Mouse (Mus musculus) left cerebral cortex, postnatal 10 days (tissue): ENCODE measurements around the gene Col13a1. TPM values are rescaled to one million over a fixed set of nuclear protein-coding genes. Genes with fewer than 3 reads are reported as not detected.

Experiments
- DNase-seq, 2 experiments: peaks; one replicate each; pipeline ENCODE4 v3.0.0; 2021 to 2022; ENCODE audit warnings: low spot score in 2 of 2, mixed read lengths in 1 of 2; ENCODE audit errors: extremely low spot score in 1 of 2
- intact Hi-C: fragments of 180-260 bp; cut with DNase I; formaldehyde crosslinking; loops from one replicate; pipeline ENCODE4 v1.15.1; 2025
- total RNA-seq, 2 experiments: library from RNA; stranded (reverse); gene quantifications; 2 replicates each; pipeline ENCODE4 v1.2.3; 2021

Col13a1 gene
- total RNA-seq, result 1 to 10 TPM; 1.8 to 2.0 TPM

DNA sequence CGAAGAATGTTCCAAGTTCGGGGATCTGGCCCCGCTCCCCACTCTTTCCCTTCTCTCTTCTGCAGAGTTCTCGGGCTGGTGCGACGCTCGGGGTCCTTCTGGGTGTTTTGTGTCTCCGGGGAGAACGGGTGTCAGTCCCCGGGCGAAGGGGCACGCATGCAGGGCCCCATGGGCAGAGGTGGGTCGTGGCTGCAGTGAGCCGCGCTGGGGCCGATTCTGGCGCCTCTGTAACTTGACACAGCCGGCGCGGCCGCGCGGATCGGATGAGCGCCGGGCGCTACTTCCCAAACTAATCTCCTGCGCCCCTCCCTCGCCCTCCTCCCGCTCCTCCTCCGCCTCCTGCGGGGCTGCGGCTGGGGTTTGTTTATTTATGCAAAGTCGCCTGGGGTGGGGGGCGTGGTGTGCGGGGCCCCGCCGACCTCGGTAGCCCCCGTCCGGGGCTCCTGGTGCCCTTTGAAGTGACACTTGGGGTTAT is at the start of gene Col13a1:
Col13a1 (minus strand) TSS at position 243 of the 475 bp plus-strand sequence.
- intact Hi-C loops, result loop anchor here (5.0 kb wide), 2 partner anchors 137 to 203 kb away; no protein-coding TSS in a partner anchor
- DNase-seq, result peak in 1 of 2 experiments; percentile 39

DNA sequence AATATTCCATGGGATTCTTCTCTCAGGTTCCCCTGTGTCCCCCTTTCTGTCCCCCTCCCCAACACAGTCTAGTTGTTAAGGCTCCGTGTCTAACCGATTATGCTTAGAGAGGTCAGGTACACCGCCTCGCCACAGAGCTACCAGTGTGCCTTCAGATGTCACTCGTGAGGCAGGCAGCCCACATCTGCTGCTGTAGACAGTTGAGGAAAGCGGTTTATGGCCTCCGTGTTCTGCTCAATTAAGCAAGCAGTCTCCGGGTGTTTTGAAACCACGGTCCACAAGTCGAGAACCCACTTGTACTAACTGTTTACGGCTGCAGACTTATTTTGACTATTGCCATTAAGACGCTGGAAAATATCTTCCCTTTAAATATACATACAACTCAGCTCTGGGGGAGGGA is 48.8 kb upstream of the Col13a1 start:
- intact Hi-C loops, result no loop called here
- no peak for DNase-seq

DNA sequence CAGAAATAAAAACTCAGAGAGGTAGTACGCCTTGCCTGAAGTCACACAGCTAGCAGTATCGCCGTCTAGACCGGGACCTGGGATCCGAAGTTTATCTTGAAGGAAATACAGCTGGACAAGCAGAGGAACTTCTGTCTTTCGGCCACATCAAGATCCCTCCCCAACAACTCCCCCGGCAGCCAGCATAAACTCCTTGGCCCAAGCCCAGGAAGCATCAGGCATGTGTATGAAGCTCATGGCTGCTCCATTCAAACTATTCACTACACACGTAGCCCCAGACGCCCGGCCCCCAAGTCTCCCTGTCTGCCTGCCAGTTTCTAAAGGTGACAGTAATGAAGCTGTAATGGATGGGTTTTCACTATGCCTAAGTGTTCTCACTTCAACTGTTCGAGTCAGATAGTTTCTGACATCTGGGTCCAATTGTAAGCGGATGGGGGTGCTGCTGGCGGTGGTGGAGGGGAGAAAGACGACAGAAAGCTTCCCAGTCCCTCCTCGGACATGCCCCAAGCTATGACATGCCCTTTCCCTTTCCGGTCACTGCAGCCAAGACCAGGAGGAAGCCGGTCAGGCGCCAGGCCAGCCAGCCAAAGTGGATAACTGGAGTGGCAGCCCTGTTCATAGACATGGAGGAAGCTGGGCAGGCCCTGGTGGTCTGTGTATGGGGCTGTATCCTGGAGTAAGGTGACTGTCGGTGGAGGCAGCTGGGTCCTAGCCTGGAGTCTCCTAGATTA is 45.1 kb upstream of the Col13a1 start:
- peak in 1 of 2 experiments; percentile 50 for DNase-seq
- intact Hi-C loops, result no loop called here

DNA sequence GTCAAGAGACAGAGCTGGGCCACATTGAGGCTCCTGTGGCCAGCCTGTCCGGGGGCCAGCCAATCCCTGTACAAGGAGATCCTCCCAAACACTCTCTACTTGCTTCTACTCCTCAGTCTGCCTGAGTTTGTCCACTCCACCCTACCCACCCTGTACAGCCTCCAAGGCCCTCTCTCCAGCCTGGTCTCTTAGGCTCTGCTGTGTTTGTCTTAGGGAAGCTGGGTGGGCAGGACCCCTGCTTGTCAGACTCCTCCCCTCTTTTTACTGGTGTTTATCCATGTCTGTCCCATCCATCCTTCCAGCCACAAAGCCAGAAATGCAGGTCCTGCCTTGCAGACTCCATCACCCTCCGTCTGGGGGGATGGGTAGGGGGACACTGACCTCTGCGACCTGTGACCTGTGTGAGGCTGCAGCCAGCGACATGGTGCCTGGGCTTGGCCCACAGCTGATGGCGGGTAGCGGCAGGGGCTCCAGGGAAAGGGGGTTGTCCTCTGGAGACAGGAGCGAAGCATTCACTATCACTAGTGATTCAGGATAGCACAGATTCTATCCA is 41.2 kb upstream of the Col13a1 start:
- intact Hi-C loops, result no loop called here
- no peak for DNase-seq

DNA sequence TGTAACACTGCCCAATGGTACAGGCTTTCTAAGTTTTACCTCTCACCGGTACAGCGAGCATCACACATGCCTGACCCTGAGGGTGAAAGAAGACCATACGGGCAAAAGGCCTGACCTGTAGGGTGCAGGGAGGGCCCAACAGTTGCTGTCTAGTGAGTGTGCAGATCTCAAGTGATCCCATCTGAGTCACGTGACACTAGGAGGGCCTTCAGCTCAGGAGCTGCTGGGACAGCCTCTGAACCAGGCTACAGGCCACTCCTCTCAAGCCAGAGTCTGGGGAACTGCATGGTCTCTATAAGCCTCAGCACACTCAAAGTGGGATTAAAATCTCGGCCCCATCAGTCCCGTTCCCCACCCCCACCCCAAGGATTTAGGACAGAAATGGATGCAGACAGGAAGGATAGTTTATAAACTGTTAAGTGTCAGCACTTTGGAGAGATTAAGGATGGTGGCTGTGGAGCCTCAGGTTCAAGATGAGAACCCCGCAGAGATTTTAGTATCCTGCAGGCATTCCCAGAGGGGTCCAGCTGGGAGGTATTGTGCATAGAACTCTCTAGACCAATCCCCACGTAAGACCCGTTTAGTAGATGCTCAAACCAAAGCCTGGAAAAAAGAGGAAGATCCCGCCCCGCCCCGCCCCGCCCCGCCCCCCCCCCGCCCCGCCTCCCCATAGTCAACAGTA is 40.6 kb upstream of the Col13a1 start:
- DNase-seq, result no peak
- intact Hi-C loops, result no loop called here

DNA sequence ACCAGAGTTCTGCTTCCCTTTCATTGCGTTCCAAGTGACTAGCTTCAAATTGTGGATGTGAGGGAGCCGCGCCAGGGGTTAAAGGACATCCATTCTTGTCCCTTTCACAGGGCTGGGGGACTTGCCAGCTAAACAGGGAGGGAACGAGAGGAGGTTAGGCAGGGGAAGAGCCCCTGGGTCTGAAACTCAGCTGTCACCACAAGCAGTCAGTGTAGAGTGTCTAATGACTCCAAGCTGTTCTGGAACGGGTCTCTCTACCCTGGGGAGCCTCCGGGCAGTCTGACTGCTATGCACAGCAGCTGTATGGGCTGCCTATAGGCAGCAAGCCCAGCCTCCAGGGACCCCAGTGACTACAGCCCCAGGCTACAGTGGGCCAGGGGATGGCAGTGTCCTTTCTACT is 38.0 kb upstream of the Col13a1 start:
- intact Hi-C loops, result no loop called here
- DNase-seq, result peak in 1 of 2 experiments; percentile 61

DNA sequence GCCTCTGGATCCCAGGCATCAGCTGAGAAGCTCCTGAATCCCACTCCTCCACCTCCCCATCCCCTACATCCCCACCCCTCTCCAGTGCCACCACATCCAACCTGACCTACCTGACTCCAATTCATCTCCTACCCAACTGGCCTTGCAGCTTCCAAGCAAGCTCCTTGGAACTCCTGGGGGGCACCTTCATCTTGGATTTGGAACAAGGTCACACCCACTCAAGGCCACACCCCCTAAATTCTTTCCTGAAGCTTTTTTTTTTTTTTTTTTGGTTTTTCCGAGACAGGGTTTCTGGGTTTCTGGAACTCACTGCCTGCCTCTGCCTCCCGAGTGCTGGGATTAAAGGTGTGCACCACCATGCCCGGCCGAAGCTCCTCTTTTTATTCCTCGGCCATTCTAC is 34.3 kb upstream of the Col13a1 start:
- intact Hi-C loops, result no loop called here
- no peak for DNase-seq

DNA sequence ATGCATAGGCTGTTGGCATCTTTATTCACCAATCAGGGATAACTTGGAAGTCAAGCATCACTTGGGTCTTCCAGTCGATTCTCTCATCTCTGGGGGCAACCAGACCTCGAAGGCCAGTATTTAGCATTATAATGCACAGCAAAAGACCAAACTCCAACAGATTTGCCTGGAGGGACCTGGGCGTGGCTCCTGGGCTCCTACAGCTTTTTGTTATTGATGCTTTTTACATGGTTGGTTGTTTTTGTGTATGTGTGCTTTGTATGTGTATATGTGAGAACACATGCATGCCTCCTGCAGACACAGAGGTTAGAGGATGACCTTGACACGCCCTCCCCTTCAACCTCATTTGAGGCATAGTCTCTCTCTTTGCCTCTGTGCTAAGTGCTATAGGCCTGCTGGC is 33.5 kb upstream of the Col13a1 start:
- intact Hi-C loops, result no loop called here
- no peak for DNase-seq

- DNase-seq, result no peak
- intact Hi-C loops, result no loop called here
These were observed 31.1 kb upstream of the Col13a1 start for GRCm38 (mm10) chr10:62009981-62010500.

DNA sequence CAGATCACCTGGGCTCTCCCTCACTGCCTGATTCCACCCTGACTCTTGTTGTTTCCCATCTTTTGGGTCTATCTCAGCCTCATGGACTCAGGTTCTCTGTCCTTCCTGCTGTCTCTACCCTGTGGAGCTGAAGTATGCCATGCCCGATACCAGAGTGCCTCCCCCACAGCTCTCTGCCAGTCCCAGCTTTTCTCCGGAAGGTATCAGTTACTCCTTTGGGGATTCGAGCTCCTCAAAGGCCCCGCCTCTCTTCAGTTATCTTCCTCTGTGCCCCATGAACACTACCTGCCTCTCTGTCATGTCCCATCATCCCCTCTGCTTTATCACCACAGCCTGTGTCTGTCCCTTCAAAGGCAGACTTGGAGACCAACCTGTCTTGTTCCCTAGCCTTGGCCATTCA is 29.1 kb upstream of the Col13a1 start:
- intact Hi-C loops, result no loop called here
- no peak for DNase-seq

DNA sequence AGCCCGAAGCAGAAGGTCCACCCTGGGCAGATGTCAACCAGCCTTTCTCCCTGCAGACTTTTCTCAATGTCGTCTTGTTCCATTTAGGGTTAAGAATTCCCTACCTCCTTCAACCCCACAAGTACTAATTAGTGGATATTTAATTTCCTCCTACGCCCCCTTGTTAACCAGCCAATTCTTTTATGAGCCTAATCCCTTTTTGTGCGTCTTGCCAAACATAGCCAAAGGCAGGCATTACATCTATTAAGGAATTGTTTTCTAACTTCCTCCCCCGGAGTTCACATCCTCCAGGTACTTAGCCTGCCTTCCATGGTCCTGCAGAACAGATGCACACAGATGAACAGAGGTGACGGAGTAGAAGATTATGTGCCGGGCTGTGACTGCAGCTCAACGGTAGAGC is 27.5 kb upstream of the Col13a1 start:
- no peak for DNase-seq
- intact Hi-C loops, result no loop called here

DNA sequence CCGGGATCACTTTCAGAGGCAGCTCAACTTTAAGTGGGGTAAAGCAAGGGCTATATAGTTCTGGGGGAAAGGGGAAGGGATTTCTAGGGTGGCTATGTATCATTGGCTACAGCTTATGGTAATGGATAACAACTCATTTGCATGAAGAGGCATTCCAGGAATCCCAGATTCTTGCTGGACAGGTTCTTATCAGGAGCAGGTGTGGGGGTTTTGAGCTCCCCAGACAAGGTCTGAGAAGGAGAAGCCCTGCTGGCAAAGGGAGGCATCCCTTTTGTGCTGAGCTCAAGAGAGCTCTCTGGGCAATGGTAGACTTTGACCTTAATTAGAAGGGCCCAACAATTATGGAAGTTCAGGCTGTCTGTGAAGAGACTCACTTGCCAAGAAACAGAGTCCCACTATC is 21.3 kb upstream of the Col13a1 start:
- DNase-seq, result no peak
- intact Hi-C loops, result no loop called here

DNA sequence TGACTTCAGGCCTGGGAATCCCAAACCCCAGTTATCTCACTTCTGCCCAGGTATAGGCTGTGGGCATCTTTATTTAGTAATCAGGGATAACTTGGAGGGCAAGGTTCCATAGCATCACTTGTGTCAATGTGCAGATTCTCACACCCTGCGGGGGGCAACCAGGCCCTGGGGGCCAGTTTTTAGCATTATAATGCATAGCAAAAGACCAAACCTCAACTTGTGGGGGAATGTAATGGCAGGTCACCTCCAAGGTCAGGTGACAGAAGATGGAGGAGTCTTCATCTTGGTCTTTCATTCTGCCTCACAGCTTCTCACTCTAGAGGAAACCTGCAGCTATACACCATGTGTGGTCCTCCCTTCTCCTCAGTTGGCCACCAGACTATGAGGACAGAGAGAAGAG is 20.9 kb upstream of the Col13a1 start:
- intact Hi-C loops, result no loop called here
- DNase-seq, result no peak

DNA sequence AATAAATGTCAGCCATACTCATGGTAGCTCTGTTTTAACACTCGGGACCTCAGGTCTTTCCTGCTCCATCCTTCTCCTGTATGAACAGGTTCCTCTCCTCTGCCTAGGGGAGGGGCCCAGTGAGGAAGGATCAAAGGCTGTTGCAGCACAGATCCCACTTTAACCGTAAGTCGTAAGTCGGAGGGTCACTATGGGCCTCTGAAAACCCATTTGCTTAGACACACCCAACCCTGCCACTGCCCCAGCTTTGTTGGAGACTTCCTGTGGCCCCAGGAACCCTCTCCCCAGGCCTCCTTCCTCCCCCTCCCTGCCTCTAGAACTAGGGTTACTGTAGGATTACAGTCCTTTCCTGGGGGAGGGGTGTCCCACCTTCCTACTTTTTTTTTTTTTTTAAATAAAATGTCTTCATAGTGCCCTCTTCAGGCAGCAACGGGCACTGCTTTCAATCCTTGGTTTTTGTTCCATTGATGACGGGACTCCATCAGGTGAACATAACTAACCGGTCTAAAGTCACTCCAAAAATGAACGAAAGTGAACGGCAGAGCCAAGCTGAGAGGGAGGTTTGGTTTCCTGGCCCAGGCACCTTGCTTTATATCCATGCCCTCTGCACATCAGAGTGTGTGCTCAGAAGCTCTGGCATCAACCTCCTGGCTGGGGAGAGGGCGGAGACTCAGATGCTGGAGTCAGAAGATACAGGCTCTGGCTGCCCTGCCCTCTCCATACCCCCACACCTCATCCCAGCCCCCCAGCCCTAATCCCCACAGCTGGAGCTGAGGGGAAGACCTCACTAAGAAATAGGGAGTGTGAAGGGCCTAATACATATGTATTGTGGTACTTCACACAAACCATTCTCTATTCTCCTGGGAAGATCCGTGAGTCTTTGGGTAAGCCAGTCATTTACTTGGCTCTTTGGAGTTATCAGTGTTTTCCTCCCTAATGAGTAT is 12.8 kb upstream of the Col13a1 start:
- DNase-seq, result no peak
- intact Hi-C loops, result no loop called here

GRCm38 (mm10) chr10:61980424-61980823 is 1.5 kb upstream of the Col13a1 start:
- peak; percentile 83 to 91 for DNase-seq
- intact Hi-C loops, result loop anchor here (2.0 kb wide), 1 partner anchor 122 kb away; no protein-coding TSS in a partner anchor

DNA sequence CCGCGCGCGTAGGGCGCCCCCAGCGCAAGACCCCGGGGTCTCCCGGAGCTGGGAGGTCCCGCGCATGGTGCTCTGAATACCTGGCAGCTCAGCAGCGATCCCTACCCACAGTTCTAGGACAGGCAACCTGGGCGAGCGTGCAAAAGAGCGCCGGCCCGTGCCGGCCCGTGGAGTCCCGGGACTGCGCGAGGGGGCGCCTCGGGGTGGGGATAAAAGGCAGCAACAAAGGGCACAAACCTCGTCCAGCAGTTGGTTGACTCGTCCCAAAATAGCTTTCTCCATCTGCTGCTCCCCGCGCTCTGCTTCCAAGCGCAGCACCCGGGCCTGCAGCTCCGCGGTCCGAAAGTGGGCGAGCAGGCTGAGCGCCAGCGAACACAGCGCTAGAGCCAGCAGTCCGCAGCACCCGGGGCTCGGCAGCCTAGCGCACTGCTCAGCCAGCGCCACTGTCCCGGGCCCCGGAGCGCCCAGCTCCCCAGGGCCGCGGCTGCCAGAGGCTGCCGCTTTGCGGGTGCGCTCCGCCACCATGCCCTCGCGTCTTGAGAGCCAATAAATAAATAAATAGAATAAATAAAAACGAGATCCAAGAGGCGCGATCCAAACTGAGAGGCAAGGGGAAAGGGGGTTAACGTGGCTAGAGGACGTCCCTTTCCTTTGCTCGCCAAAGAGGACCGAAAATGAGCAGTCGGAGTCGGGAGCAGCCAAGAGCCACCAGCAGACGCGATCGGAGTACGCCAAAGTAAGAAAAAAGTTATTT is 619 bp downstream of the Col13a1 start:
- peak in 1 of 2 experiments; percentile 60 for DNase-seq
- intact Hi-C loops, result loop anchor here (5.0 kb wide), 2 partner anchors 136 to 204 kb away; no protein-coding TSS in a partner anchor

- DNase-seq, result no peak
- intact Hi-C loops, result loop anchor here (2.0 to 5.0 kb wide), 3 partner anchors 99 to 205 kb away; no protein-coding TSS in a partner anchor
These were observed 1.4 kb downstream of the Col13a1 start for GRCm38 (mm10) chr10:61977392-61978096.
